Mouse (Mus musculus): ENCODE data around the gene Rps6ka2.

GRCm38 (mm10) chr17:7279251-7279650 is 109.3 kb downstream of the Rps6ka2 start:
- TF ChIP-seq POLR2A (IDR thresholded peaks at IDR 0.05; ENCODE audit: low read depth, low read length) (no peak), CTCF (IDR thresholded peaks at IDR 0.05; ENCODE audit: extremely low read depth, insufficient read length, insufficient replicate concordance, low read depth, low read length) (no peak)

Measured in small intestine, adult 2 months (tissue).